Mouse (Mus musculus) left cerebral cortex, postnatal 14 days (tissue): ENCODE data around the gene Vipr2. TPM values are rescaled to one million over a fixed set of nuclear protein-coding genes. Genes with fewer than 3 reads are reported as not detected.

Experiments used
- DNase-seq, 2 experiments: peaks; one replicate each; pipeline ENCODE4 v3.0.0; 2021 to 2022; ENCODE audit warnings: low spot score in 2 of 2, mixed read lengths in 1 of 2
- intact Hi-C: fragments of 180-260 bp; cut with DNase I; formaldehyde crosslinking; loops from one replicate; pipeline ENCODE4 v1.15.1; 2025
- total RNA-seq, 2 experiments: library from RNA; stranded (reverse); gene quantifications; 2 replicates each; pipeline ENCODE4 v1.2.3; 2021

Gene Vipr2
- total RNA-seq, 2 experiments from 2014 or later: 1.3 to 1.4 TPM

GRCm38 (mm10) chr12:116094765-116095555 is 17.4 kb downstream of the Vipr2 start:
- intact Hi-C loops: no loop called here
- no peak for DNase-seq

- intact Hi-C loops: no loop called here
- no peak for DNase-seq
Observed at GRCm38 (mm10) chr12:116096361-116096904, 18.9 kb downstream of the Vipr2 start.

GRCm38 (mm10) chr12:116097166-116097565 is 19.6 kb downstream of the Vipr2 start:
- no peak for DNase-seq
- intact Hi-C loops: no loop called here

- intact Hi-C loops: no loop called here
- DNase-seq: no peak
Observed at GRCm38 (mm10) chr12:116101945-116102344, 24.4 kb downstream of the Vipr2 start.

- intact Hi-C loops: no loop called here
- peak; percentile 37 to 71 for DNase-seq
Observed at GRCm38 (mm10) chr12:116109451-116110353, 32.2 kb downstream of the Vipr2 start.

- intact Hi-C loops: no loop called here
Observed at GRCm38 (mm10) chr12:116111007-116111694, 33.6 kb downstream of the Vipr2 start.

GRCm38 (mm10) chr12:116115781-116116180 is 38.3 kb downstream of the Vipr2 start:
- intact Hi-C loops: loop anchor here (5.0 kb wide), 1 partner anchor 42 kb away; no protein-coding TSS in a partner anchor
- no peak for DNase-seq

More at GRCm38 (mm10) chr12:116111007-116111694, 33.6 kb downstream of the Vipr2 start:
- DNase-seq: no peak

- no peak for DNase-seq
- intact Hi-C loops: loop anchor here (5.0 kb wide), 1 partner anchor 41 kb away; no protein-coding TSS in a partner anchor
Observed at GRCm38 (mm10) chr12:116116455-116116854, 38.9 kb downstream of the Vipr2 start.

- DNase-seq: no peak
- intact Hi-C loops: loop anchor here (5.0 kb wide), 1 partner anchor 40 kb away; no protein-coding TSS in a partner anchor
Observed at GRCm38 (mm10) chr12:116117352-116117929, 39.9 kb downstream of the Vipr2 start.

- no peak for DNase-seq
- intact Hi-C loops: loop anchor here (5.0 kb wide), 1 partner anchor 38 kb away; no protein-coding TSS in a partner anchor
Observed at GRCm38 (mm10) chr12:116119001-116119400, 41.5 kb downstream of the Vipr2 start.

- intact Hi-C loops: no loop called here
- no peak for DNase-seq
Observed at GRCm38 (mm10) chr12:116123786-116124185, 46.3 kb downstream of the Vipr2 start.

GRCm38 (mm10) chr12:116130936-116131335 is 53.4 kb downstream of the Vipr2 start:
- no peak for DNase-seq
- intact Hi-C loops: no loop called here

GRCm38 (mm10) chr12:116132909-116133308 is 55.4 kb downstream of the Vipr2 start:
- DNase-seq: no peak
- intact Hi-C loops: no loop called here

- DNase-seq: no peak
Observed at GRCm38 (mm10) chr12:116135906-116136305, 58.4 kb downstream of the Vipr2 start.

GRCm38 (mm10) chr12:116138322-116139205 is 61.0 kb downstream of the Vipr2 start:
- DNase-seq: no peak
- intact Hi-C loops: no loop called here

More at GRCm38 (mm10) chr12:116135906-116136305, 58.4 kb downstream of the Vipr2 start:
- intact Hi-C loops: no loop called here

GRCm38 (mm10) chr12:116140605-116141004 is 63.1 kb downstream of the Vipr2 start:
- no peak for DNase-seq
- intact Hi-C loops: no loop called here

- intact Hi-C loops: no loop called here
- DNase-seq: no peak
Observed at GRCm38 (mm10) chr12:116141816-116142215, 64.3 kb downstream of the Vipr2 start.

- intact Hi-C loops: no loop called here
- DNase-seq: no peak
Observed at GRCm38 (mm10) chr12:116142464-116142863, 64.9 kb downstream of the Vipr2 start.
